Mouse (Mus musculus) MEL (cell line): ENCODE measurements around the gene Hist1h2bh.

Experiments
- CTCF ChIP-seq, 3 experiments: IDR thresholded peaks in 2 of 3; conservative IDR thresholded peaks in 1 of 3; 2 replicates each; pipeline ENCODE4 v1.5.1; 2011 to 2012; ENCODE audit warnings: low read length in 3 of 3, low read depth in 2 of 3, mild to moderate bottlenecking in 2 of 3, improper control_type of control experiment in 1 of 3, inconsistent platforms in 1 of 3, mixed read lengths in 1 of 3, moderate library complexity in 1 of 3; ENCODE audit not compliant: control insufficient read depth in 1 of 3, insufficient read depth in 1 of 3, poor library complexity in 1 of 3, severe bottlenecking in 1 of 3
- E2F4 ChIP-seq: IDR thresholded peaks from 2 replicates; pipeline ENCODE4 v1.6.1; 2011; ENCODE audit warnings: low read depth, low read length, improper control_type of control experiment, borderline replicate concordance
- ELF1 ChIP-seq: IDR thresholded peaks from 2 replicates; pipeline ENCODE4 v1.6.1; 2014; ENCODE audit warnings: low read depth, mild to moderate bottlenecking, inconsistent platforms, low read length, improper control_type of control experiment, moderate library complexity
- EP300 ChIP-seq, 2 experiments: IDR thresholded peaks; 2 replicates each; pipeline ENCODE4 v1.6.1; 2011; ENCODE audit warnings: improper control_type of control experiment in 2 of 2, low read length in 2 of 2, low read depth in 1 of 2, mild to moderate bottlenecking in 1 of 2
- MAZ ChIP-seq: IDR thresholded peaks from 2 replicates; pipeline ENCODE4 v1.6.1; 2012; ENCODE audit warnings: low read depth, mild to moderate bottlenecking, inconsistent platforms, low read length, improper control_type of control experiment
- POLR2A ChIP-seq, 2 experiments: IDR thresholded peaks; 2 replicates each; pipeline ENCODE4 v1.6.1; 2011 to 2012; ENCODE audit warnings: low read length in 2 of 2, mild to moderate bottlenecking in 2 of 2, control low read depth in 1 of 2, improper control_type of control experiment in 1 of 2, low read depth in 1 of 2, moderate library complexity in 1 of 2; ENCODE audit not compliant: control insufficient read depth in 1 of 2, insufficient read depth in 1 of 2, poor library complexity in 1 of 2
- TCF12 ChIP-seq: IDR thresholded peaks from 2 replicates; pipeline ENCODE4 v1.6.1; 2014; ENCODE audit warnings: low read depth, mild to moderate bottlenecking, inconsistent platforms, low read length, improper control_type of control experiment, moderate library complexity
- UBTF ChIP-seq: IDR thresholded peaks from 2 replicates; pipeline ENCODE4 v1.6.1; 2012; ENCODE audit warnings: low read depth, mild to moderate bottlenecking, inconsistent platforms, low read length, improper control_type of control experiment, moderate library complexity, borderline replicate concordance; ENCODE audit not compliant: insufficient read depth
- USF1 ChIP-seq: IDR thresholded peaks from 2 replicates; pipeline ENCODE4 v1.6.1; 2014; ENCODE audit warnings: low read depth, mild to moderate bottlenecking, inconsistent platforms, low read length, improper control_type of control experiment, moderate library complexity
- ZKSCAN1 ChIP-seq: IDR thresholded peaks from 2 replicates; pipeline ENCODE4 v1.6.1; 2012; ENCODE audit warnings: low read depth, mild to moderate bottlenecking, inconsistent platforms, low read length, improper control_type of control experiment, moderate library complexity

GRCm38 (mm10) chr13:23505662-23506345 lies 37.4 kb downstream of the Hist1h2bh start:
- TF ChIP-seq POLR2A (IDR thresholded peaks at IDR 0.05; ENCODE audit: control insufficient read depth in 1 of 2, insufficient read depth in 1 of 2, low read depth in 1 of 2, low read length in 2 of 2, poor library complexity in 1 of 2) (no peak), CTCF (IDR thresholded peaks at IDR 0.05 in 2 of 3, conservative IDR thresholded peaks at IDR 0.05 in 1 of 3; ENCODE audit: control insufficient read depth in 1 of 3, insufficient read depth in 1 of 3, low read depth in 2 of 3, low read length in 3 of 3, poor library complexity in 1 of 3, severe bottlenecking in 1 of 3) (no peak), EP300 (IDR thresholded peaks at IDR 0.05; ENCODE audit: low read depth in 1 of 2, low read length in 2 of 2) (no peak), TCF12 (no peak), ZKSCAN1 (no peak), UBTF (peak; percentile 69; the same call in 1 of the 2 replicates), ELF1 (no peak), E2F4 (no peak), USF1 (no peak), MAZ (no peak)
